Mouse (Mus musculus) layer of hippocampus, postnatal 36 days (tissue): ENCODE results near the gene 2010111I01Rik. TPM values are rescaled to one million over a fixed set of nuclear protein-coding genes. Genes with fewer than 3 reads are reported as not detected.
"Not testable (repeated sequence)": the region's sequence is repeated elsewhere in the genome, so short reads cannot be mapped to it uniquely, and the experiment has no call there.

Experiments
- DNase-seq, 2 experiments: peaks; one replicate each; pipeline ENCODE4 v3.0.0; 2022
- total RNA-seq, 2 experiments: library from RNA; stranded (reverse); gene quantifications; 2 replicates each; pipeline ENCODE4 v1.2.3; 2021

2010111I01Rik gene
- total RNA-seq = 10 to 100 TPM; 76.8 to 92.7 TPM

DNA sequence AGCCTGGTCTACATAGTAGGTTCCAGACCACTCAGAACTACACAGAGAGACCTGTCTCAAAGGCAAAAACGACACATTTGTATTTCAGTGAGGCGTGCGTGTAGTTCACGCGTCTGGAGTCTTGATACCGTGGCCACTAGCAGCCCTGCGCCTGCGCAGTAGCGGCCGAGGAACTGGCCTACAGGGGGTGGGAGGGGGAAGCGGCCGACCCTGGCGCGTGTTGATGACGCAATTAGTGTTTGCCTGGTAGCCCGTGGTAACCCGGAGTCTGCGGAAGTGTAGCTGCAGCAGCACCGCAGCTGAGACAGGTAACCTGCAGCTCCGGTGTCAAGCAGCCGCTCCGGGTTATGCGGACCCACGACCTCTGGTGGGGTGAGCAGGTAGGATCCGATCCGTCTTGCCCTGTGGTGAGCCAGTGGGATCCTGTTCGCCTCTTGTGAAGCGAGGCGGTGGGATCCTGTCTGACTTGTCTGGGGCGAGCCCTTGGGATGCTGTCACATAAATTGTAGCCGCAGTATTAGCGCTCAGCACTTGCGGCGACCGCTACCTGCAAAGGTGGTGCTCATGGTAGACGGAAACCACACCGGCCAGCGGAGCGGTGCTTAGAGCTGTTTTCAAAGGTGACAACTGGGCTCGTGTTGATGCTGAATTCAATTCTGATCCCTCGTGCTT, at the start of gene 2010111I01Rik:
TSS of gene 2010111I01Rik (plus strand) at position 254 of the 672 bp plus-strand sequence.
- DNase-seq = peak; percentile 93 to 95

DNA sequence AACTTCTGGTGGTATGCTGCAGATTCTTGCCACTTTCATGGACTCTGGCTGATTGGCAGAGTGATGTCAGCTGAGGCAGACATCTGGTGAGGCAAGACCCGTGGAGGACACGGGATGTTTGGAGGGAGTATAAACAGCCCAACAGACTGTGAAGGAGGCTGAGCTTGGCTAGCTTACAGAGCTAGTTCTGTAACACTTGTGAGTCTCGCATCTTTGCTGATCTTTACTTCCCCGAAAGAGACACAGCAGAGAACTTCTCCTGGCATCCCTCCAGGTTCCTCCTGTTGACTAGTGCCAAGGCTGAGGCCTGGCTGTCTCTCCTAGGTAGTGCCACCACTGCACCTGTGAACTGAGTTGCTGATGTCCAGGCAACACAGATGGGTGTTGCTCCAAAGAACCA, 48.0 kb upstream of the 2010111I01Rik start:
- DNase-seq = no peak

DNA sequence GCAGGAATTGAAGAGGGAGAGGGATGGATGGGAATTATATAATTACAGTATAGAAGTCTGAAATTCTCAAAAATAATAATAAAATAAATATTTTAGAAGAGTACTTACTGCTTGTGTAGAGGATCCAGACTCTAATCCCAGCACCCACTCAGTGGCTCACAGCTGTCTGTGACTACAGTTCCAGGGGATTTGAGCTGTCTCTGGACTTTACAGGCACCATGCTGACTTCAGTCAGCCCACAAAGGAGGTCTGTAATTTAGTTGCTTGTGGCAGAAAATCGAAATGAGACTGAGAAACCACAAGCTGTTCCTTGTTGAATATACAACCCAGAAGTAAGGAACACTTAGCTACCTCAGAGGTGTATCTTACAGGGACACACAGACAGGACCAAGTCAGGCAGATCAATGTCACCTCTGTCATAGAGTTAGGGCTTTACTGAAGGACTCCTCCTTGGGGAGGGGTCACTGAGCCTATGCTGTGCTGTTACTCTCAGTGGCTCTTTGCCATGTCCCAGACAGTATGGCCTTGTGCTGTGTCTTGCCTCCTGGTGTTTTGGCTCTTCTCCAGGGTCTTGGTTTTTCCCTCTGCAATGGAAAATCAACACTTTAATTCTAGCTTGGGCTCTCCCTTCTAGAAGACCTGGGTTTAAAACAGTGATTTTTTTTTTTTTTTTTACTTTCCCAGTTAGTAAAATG, 47.1 kb upstream of the 2010111I01Rik start:
- DNase-seq = no peak

DNA sequence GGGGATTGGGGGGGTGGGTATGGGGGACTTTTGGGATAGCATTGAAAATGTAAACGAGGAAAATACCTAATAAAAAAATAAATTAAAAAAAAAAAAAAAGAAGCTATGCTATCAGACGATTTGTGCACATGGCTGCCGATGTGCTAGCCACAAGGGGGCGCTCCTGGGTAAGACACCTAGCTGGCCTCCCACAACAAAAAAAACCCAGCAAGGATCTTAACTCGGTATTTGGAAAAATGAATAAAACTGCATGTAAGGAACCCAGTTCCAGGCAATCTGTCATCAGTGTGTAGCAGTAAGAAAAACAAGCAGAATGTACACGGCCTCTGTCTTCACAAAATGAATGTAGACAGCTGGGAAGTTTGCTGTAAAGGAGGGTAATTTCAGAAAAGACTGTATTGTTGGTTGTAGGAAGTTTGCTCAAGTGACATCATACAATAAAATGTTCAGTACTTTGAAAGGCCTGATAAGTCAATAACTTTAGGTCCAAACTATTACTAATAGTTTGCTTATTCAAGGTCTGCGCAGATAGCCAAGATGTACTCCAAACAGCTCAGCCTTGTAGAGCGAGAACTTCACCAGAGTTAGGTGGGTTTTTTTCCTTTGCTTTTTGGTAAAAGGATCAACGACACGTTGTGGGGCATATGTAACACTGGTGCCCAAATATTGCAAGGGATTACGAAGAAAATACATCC, 44.9 kb upstream of the 2010111I01Rik start:
- peak; percentile 66 to 77 for DNase-seq

DNA sequence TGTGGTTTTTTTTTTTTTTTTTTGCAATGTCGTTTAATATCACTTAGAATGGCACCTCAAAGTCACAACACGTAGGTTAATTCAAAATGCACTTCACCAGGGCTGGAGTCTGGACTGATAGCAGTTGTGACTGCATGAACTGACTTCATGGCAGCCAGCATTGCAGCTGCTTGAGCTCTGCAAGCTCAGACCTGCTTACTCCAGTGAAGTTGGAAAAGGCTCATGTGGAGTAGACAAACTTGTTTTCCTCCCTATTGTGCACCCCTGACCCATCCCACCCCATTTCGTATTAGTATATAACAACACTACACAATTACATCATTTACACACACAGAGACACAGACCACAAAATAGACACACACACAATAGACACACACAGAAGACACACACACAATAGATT, 42.0 kb upstream of the 2010111I01Rik start:
- no peak for DNase-seq

DNA sequence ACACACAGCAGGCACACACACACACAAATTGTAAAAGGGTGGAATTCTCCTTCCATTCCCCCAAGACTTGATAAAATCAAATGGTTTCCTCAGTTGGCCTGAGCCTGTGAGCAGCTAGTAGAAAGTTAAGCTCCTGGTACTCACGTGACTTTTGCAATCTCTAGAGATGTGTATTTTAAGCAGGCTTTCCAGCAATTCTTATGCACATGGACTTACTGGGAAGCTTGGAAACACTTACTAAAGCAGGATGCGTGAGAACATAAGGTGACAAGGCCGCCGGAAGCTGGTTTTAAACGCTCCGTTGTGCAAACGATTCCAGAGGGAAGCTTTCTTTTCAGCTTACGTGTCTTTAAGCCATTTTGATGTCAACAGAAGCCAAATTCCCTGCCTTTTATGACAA, 41.5 kb upstream of the 2010111I01Rik start:
- DNase-seq = no peak

DNA sequence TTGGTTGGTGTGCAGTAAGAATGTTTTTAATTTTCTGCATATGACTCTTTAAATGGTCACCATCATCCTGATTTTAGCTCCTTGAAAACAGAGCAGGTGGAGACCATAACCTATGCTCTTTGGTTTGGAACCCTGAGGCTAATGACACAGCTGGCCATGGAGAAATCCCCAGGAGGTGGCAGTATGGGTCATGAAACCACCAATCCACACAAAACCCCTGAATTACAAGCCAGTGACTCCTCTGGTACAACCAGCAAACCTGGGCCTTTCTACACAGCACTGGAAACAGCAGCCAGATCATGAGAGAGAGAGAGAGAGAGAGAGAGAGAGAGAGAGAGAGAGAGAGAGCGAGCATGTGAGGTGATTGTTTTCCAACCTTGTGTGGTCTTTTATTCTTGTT, 38.2 kb upstream of the 2010111I01Rik start:
- DNase-seq = peak; percentile 20 to 25

DNA sequence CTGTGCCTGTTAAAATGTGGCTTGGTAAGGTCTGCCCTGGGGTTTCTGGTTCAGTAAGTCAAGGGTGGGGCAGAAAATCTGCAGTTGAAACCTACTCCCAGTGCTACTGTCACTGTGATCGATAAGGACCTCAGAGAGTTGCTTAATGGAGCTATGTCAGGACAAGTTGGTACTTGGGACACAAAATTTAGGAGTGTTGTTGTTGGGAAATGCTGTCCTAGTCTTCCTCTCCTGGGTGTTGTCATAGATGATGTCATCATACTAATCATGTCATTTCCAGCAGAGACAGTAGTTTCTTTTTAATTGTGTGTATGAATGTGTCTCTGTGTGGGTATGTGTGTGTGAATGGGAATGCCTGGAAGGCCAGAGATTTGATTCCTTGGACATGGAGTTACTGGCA, 37.2 kb upstream of the 2010111I01Rik start:
- no peak for DNase-seq

DNA sequence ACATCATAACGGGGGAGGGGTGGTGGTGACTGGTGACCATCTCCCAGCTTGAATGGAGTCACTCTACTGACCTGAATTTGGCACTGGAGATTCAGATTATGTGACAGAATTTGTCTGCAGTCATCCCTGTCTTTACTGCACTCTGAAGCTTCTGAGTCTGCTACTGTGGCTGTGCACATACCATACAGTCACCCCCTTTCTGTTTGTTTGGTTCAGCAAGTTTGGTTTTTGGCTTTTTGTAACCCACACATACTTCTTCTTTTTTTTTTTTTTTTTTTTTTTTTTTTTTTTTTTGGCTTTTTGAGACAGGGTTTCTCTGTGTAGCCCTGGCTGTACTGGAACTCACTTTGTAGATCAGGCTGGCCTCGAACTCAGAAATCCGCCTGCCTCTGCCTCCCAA, 35.5 kb upstream of the 2010111I01Rik start:
- not testable (repeated sequence) for DNase-seq

DNA sequence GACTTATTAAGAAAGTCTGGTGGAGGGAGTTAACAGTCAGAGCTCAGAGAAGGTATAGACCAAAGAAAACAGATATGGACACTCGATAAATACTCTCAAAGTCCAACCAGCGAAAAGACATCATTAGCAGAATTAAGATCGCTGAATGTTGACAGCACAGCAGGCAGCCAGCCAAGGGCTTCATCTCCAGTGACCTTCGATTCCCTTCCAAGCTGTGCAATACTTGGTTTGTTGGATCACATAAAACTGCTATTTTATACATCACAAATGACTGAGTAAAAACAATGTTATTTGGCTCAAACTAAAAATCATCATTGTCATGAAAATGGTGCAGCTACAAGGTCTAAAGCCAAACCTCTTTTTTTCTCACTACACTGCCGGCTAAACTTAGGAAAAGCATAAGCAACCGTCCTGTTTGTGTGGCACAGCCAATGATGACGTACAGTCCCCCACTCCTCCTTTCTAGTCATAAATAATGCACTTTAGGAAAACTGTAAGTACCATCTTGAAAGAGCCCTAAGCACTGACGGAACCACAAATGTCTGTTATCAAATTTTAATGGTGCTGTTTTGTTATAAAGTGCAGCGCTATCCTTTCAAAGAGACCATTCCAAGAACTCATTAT, 34.8 kb upstream of the 2010111I01Rik start:
- no peak for DNase-seq

DNA sequence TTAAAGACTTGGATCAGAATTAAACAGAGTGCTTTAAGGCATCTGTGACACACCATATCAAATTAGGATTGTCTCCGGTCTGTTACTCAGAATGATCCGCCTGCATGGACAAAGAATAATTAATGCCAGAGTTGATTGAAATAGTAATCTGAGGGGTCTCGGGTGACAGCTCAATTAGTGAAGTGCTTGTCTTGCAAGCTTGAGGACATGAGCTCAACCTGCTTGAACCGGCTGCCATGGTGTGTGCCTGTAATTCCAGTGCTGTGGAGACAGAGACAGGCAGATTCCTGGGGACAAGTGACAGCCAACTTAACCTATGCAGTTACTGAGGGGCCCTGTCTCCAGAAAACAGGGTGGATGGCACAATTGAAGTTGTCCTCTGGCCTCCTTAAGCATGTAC, 32.2 kb upstream of the 2010111I01Rik start:
- DNase-seq = no peak

DNA sequence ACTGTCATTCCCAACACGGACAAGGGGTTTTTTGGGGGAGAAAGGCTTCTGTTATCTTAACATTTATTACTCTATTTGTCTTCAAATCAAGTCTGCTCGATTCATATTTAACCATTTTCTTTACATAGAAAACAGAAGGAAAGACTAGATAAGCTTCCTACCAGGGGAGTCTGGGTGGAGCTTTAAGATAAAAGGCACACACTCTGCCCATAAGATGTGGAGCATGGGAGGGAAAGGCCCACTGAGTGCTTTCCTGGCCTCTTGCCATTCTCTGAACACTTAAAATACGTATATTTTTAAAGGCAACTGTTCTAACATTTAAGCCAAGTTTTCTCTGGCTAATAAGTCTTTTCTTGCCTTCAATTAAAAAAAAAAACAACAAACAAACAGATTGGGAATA, 25.3 kb upstream of the 2010111I01Rik start:
- DNase-seq = no peak

DNA sequence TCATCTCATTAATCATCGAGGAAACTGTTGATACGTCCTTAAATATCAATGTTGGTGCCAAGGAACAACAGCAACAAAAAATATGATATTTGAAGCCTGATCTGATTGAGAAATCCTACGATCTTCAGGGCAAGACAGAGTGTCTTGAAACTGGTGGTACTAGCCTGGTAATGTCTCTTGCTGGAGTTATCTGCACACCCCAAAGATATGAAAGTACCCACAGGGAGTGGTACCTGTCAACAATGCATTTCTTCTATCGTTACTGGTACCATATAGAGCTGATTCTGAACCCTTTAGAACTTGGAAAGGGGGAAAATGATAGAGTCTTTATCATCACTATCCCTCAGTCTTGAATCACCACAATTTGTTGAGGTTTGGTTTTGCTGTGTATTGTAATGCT, 24.9 kb upstream of the 2010111I01Rik start:
- DNase-seq = no peak

DNA sequence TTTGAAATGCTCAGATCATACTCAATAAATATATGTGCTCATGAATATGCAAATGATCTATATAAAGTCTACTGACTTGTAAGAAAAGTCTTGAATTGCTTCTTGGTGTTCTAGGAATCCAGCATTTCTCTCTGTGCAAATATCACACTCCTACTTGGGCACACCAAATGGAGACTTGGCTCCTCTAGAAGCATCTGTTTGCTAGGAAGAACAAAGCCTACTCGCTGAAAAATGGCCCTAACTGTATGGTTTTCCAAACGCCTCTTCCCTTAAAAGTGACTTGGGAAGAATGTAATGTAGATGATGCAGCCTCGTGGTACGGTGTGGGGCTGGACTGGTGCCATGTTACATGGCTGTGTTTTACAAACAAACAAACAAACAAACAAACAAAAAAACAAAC, 24.0 kb upstream of the 2010111I01Rik start:
- no peak for DNase-seq

DNA sequence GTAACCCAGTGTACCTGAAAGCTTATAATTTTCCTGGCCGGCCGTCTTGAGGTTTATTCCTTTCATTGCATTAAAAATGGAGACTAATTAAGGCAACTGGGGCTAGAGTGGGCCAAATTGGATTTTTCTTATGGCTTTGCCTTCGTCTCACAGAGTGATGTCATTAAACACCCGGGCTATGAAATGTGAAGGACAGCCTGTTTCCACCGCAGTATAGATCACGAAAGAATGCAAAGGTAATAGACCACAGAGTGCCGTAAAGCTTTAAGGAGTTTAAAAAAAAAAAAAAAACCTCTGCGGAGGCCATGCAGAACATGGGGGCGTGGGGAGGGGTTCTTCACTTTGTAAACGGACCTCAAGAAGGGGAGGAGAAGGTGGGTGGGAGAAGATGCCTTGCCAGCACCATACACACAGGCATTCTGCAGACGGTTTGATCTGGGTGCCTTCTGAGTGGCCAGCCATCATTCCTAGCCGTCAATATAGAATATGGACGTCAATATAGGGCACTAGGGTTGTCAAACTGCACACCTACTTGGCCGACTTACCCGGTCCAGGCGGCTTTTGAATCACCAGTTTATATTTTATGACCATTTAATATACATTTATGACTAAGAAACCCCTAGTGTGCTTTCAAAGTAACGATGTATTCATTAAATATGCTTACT, 23.2 kb upstream of the 2010111I01Rik start:
- DNase-seq = no peak

DNA sequence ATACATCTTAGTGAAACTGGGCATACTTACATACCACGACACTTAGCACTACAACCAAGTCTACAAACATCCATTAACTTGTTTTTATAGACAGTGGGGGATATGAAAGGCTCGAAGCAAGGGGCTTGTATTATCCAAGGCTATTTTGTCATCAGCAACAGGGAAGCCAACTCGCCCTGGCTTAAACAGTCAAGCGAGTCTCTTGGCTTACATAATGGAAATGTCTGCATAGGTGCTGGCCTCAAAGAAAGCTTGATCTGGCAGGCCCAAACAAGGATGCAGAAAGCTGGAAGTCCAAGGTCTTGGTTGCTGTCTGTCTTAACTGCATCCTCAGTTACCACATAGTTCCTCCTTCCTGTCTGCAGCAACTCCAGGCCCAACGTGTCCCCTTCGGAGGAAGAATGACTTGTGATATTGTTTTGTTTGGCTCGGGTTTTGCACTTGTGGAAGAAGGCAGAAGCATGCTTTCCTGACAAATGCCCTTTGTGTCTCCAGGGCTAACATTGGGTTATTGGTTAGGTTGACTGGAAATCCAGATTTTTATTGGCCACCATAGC, 21.3 kb upstream of the 2010111I01Rik start:
- DNase-seq = no peak

DNA sequence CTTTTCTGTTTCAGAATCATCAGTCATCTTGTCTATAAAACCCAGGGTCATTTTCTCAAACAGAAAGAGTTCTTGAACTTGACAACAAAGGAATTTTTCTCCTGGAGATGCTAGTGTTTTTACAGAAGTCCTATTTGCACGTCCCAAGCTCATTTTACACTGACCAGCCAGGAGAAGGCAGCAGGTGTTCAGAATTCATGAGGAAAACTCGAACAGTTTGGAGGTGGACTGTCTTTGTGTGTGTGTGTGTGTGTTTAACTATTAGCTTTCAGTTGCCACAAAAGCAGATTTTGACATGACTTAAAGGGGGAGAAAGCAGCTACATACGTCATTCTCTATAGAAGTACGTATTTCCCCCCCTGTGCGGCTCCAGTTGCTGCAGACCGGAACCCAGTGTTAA, 20.6 kb upstream of the 2010111I01Rik start:
- DNase-seq = no peak

DNA sequence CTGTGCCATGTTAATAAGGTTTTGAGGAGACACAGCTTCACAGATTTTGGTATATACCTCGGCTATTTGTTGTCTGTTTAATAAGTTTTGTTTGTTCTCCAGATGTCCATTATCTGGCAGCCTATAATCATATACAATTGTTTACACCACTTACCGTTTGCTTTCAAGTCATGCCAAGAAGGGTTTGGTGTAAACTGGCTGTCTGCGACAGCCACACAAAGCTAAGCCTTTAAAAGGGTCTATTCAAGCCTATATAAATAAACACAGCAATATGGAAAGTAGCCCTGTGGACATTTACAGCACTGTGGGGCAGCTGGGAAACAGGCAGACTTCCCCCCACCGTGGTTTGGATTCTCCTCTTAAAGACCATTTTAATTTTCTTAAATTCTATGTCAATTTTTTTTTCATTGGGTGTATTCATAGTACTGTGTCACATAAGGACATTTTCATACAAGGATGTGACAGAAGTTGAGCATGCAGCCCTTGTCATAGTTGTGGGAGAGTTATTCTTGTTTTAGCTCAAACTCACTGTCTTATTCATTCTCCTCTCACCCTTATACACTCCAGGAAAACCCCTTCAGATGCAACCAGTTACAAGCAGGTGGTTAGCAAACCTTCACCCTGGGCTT, 15.0 kb upstream of the 2010111I01Rik start:
- DNase-seq = no peak

DNA sequence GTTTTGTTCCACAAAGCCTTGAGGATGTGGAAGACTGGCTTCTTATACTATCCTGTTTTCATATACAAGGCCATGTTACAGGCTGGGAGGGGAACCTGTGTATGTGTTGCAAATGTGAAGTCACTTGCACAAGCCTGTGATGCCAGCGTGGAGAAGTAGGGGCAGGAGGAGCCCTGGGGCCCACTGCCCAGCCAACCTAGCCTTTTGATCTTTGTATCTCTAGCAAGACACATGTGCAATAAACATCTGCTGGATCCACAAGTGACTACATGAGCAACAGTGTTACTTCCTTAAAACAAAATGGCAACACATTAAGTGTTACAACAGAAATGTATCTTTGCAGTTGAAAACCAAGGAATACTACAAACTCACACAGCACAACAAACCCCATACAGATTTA, 13.1 kb upstream of the 2010111I01Rik start:
- no peak for DNase-seq

DNA sequence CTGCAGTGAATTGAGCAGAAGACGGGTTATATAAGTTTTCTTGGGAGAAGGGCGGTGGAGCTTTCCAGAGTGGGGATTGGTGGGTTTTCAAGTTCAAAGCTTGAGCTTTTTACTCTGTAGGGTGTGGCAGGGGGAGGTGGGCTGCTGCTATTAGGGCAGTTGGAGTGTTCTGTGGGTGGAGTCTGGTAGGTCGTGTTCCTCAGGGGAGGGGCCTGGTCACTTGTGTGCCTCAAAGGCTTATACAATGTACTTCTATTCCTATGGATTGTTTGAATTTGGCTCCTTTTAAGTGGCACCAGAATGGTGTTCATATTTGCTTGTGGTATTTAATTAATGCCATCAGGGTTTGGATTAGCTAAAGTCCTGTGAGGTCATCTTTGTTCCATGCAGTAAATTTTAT, 12.6 kb upstream of the 2010111I01Rik start:
- no peak for DNase-seq

DNA sequence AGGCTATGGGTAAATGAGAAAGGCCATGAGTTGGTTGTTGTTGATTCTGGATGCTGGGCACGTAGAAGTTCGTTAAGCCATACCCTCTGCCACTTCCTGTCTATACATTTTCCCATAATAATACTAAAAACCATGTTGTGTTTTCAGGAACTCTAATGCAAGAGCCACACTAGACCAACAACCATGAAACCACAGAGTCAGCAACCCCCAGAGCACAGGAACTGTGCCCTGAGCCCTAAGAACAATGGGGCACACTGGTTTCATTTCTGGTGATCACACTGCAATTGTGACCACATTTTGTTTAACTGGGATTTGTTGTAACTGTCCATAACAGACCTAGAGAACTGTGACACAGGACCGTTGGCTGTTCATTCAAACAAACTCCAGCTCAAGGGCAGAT, 12.1 kb upstream of the 2010111I01Rik start:
- DNase-seq = no peak

DNA sequence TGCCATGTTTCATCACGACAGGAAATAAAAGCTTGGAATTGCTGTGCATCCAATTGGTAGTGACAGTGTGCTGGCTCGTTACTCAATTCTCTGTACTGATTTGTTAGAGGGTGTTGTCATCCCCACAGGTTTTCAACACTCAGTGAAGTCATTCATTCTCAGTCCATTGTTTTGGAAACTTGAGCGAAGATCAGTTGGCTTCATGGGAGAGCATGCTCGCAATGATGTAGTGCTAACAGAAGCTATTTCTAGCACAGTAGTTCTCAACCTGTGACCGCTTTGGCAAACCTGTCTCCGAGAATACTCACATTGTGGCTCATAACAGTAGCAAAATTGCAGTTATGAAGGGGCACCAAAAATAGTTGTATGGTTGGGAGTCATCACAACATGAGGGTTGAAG, 8.7 kb upstream of the 2010111I01Rik start:
- DNase-seq = no peak
